Mouse (Mus musculus): ENCODE data around the gene Cap1. TPM values are rescaled to one million over a fixed set of nuclear protein-coding genes. Genes with fewer than 3 reads are reported as not detected.

Cap1 gene
- polyA plus RNA-seq, 2 experiments = 68.0 to 95.8 TPM

GRCm38 (mm10) chr4:122871269-122871668, 14.6 kb downstream of the Cap1 start:
- no peak overlapping the region for H3K9ac ChIP-seq (ENCODE audit: low read depth, low read length, severe bottlenecking)
- peaks cover 58% of the 10 kb centered on the region for H3K36me3 ChIP-seq (ENCODE audit: control insufficient read depth, insufficient read depth, low read length)
- no peak overlapping the region for H3K27ac ChIP-seq (replicated peaks; ENCODE audit: low read depth, low read length)
- TF ChIP-seq POLR2A (IDR thresholded peaks at IDR 0.05; ENCODE audit: borderline replicate concordance, extremely low read depth, insufficient read depth, insufficient read length) = no peak
- H3K4me2 ChIP-seq (replicated peaks; ENCODE audit: low read depth, low read length, severe bottlenecking) = no peak overlapping the region
- no peaks in the 10 kb centered on the region for H3K9me3 ChIP-seq (ENCODE audit: control insufficient read depth, low read length)
- H3K27me3 ChIP-seq (ENCODE audit: control insufficient read depth, insufficient read depth, low read length) = no peaks in the 10 kb centered on the region
- 92% methylated on average over 11 of the region's 11 CpGs for WGBS
- DNase-seq (ENCODE audit: low spot score) = no peak
- no peak for ATAC-seq (ENCODE audit: low FRiP score, low read depth)
- H3K4me1 ChIP-seq (ENCODE audit: control insufficient read depth, insufficient read depth, low read length) = no peaks in the 10 kb centered on the region
- H3K4me3 ChIP-seq (replicated peaks; ENCODE audit: low read length) = no peak overlapping the region

GRCm38 (mm10) chr4:122870741-122871140, 15.1 kb downstream of the Cap1 start:
- no peak for ATAC-seq (ENCODE audit: low FRiP score, low read depth)

GRCm38 (mm10) chr4:122870027-122870426, 15.8 kb downstream of the Cap1 start:
- Histone ChIP-seq H3K4me2 (replicated peaks; ENCODE audit: low read depth, low read length, severe bottlenecking) (no peak overlapping the region), H3K27me3 (ENCODE audit: control insufficient read depth, insufficient read depth, low read length) (no peaks in the 10 kb centered on the region), H3K27ac (replicated peaks; ENCODE audit: low read depth, low read length) (no peak overlapping the region), H3K4me3 (replicated peaks; ENCODE audit: low read length) (no peak overlapping the region), H3K36me3 (ENCODE audit: control insufficient read depth, insufficient read depth, low read length) (peaks cover 70% of the 10 kb centered on the region), H3K4me1 (ENCODE audit: control insufficient read depth, insufficient read depth, low read length) (no peaks in the 10 kb centered on the region), H3K9ac (ENCODE audit: low read depth, low read length, severe bottlenecking) (no peak overlapping the region), H3K9me3 (ENCODE audit: control insufficient read depth, low read length) (no peaks in the 10 kb centered on the region)
- no peak for TF ChIP-seq POLR2A (IDR thresholded peaks at IDR 0.05; ENCODE audit: borderline replicate concordance, extremely low read depth, insufficient read depth, insufficient read length)
- DNase-seq (ENCODE audit: low spot score) (no peak), ATAC-seq (ENCODE audit: low FRiP score, low read depth) (no peak)

More at GRCm38 (mm10) chr4:122870741-122871140, 15.1 kb downstream of the Cap1 start:
- 86% methylated on average over 5 of the region's 5 CpGs for whole genome bisulfite sequencing
- H3K36me3 ChIP-seq (ENCODE audit: control insufficient read depth, insufficient read depth, low read length) = peaks cover 63% of the 10 kb centered on the region
- H3K9me3 ChIP-seq (ENCODE audit: control insufficient read depth, low read length) = no peaks in the 10 kb centered on the region
- no peaks in the 10 kb centered on the region for H3K4me1 ChIP-seq (ENCODE audit: control insufficient read depth, insufficient read depth, low read length)
- no peak overlapping the region for H3K4me2 ChIP-seq (replicated peaks; ENCODE audit: low read depth, low read length, severe bottlenecking)
- H3K9ac ChIP-seq (ENCODE audit: low read depth, low read length, severe bottlenecking) = no peak overlapping the region
- DNase-seq (ENCODE audit: low spot score) = no peak
- no peak overlapping the region for H3K4me3 ChIP-seq (replicated peaks; ENCODE audit: low read length)
- no peak overlapping the region for H3K27ac ChIP-seq (replicated peaks; ENCODE audit: low read depth, low read length)
- TF ChIP-seq POLR2A (IDR thresholded peaks at IDR 0.05; ENCODE audit: borderline replicate concordance, extremely low read depth, insufficient read depth, insufficient read length) = no peak
- H3K27me3 ChIP-seq (ENCODE audit: control insufficient read depth, insufficient read depth, low read length) = no peaks in the 10 kb centered on the region

GRCm38 (mm10) chr4:122868041-122868440, 17.8 kb downstream of the Cap1 start:
- Histone ChIP-seq H3K4me1 (ENCODE audit: control insufficient read depth, insufficient read depth, low read length) (no peaks in the 10 kb centered on the region), H3K36me3 (ENCODE audit: control insufficient read depth, insufficient read depth, low read length) (peaks cover 90% of the 10 kb centered on the region), H3K4me3 (replicated peaks; ENCODE audit: low read length) (no peak overlapping the region), H3K27ac (replicated peaks; ENCODE audit: low read depth, low read length) (no peak overlapping the region), H3K9ac (ENCODE audit: low read depth, low read length, severe bottlenecking) (no peak overlapping the region), H3K9me3 (ENCODE audit: control insufficient read depth, low read length) (no peaks in the 10 kb centered on the region), H3K4me2 (replicated peaks; ENCODE audit: low read depth, low read length, severe bottlenecking) (no peak overlapping the region), H3K27me3 (ENCODE audit: control insufficient read depth, insufficient read depth, low read length) (no peaks in the 10 kb centered on the region)
- DNase-seq (ENCODE audit: low spot score) = no peak
- WGBS = 97% methylated on average over 1 of the region's 1 CpGs
- no peak for ATAC-seq (ENCODE audit: low FRiP score, low read depth)
- TF ChIP-seq POLR2A (IDR thresholded peaks at IDR 0.05; ENCODE audit: borderline replicate concordance, extremely low read depth, insufficient read depth, insufficient read length) = no peak

- no peaks in the 10 kb centered on the region for H3K27me3 ChIP-seq (ENCODE audit: control insufficient read depth, insufficient read depth, low read length)
- no peaks in the 10 kb centered on the region for H3K9me3 ChIP-seq (ENCODE audit: control insufficient read depth, low read length)
- WGBS = 86% methylated on average over 4 of the region's 4 CpGs
- no peak for ATAC-seq (ENCODE audit: low FRiP score, low read depth)
- no peak for TF ChIP-seq POLR2A (IDR thresholded peaks at IDR 0.05; ENCODE audit: borderline replicate concordance, extremely low read depth, insufficient read depth, insufficient read length)
- no peak overlapping the region for H3K4me3 ChIP-seq (replicated peaks; ENCODE audit: low read length)
- peaks cover 87% of the 10 kb centered on the region for H3K36me3 ChIP-seq (ENCODE audit: control insufficient read depth, insufficient read depth, low read length)
- H3K9ac ChIP-seq (ENCODE audit: low read depth, low read length, severe bottlenecking) = no peak overlapping the region
- H3K27ac ChIP-seq (replicated peaks; ENCODE audit: low read depth, low read length) = no peak overlapping the region
- H3K4me1 ChIP-seq (ENCODE audit: control insufficient read depth, insufficient read depth, low read length) = no peaks in the 10 kb centered on the region
- H3K4me2 ChIP-seq (replicated peaks; ENCODE audit: low read depth, low read length, severe bottlenecking) = no peak overlapping the region
- DNase-seq (ENCODE audit: low spot score) = no peak
These were observed 24.0 kb downstream of the Cap1 start for GRCm38 (mm10) chr4:122861836-122862235.

Data from limb, embryonic 14.5 days (tissue).